Mouse (Mus musculus): ENCODE measurements at regions not wholly inside any gene's neighbourhood (a gene's known extent, or its start where the extent isn't known, plus 50 kb on each side); places are given as distances from the start of the nearest gene placed in this dataset.

GRCm38 (mm10) chr17:54483901-54484300 lies 185.1 kb upstream of the Slc5a7 start:
- DNase-seq (ENCODE audit: low spot score in 2 of 2), result no peak

GRCm38 (mm10) chr17:54439910-54440309 lies 141.1 kb upstream of the Slc5a7 start:
- no peak for DNase-seq (ENCODE audit: low spot score in 2 of 2)

DNA sequence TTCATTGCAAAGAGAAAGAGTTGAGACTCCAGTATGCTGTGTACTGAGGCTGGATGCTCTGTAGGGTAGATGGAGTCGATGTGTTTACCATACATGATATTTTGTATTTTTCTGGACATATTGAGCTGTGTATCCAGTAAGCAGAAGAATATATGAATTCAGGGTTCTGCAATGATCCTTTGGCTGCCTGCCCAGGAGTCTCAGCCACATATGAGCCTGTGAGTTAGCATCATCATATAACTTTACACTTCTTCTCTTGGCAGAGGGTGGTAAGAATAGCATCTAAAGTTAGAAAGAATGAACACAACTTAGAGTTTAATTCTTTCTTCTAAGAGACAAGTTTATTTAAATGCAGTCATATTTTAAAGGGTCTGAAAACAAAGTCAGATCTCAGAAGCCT lies 139.6 kb upstream of the Slc5a7 start:
- DNase-seq (ENCODE audit: low spot score in 2 of 2), result peak; percentile 48 to 67

- no peak for DNase-seq (ENCODE audit: low spot score in 2 of 2)
Observed at GRCm38 (mm10) chr17:54429922-54430321, 131.1 kb upstream of the Slc5a7 start.

- DNase-seq (ENCODE audit: low spot score in 2 of 2), result no peak
Observed at GRCm38 (mm10) chr17:54414260-54414659, 115.4 kb upstream of the Slc5a7 start.

GRCm38 (mm10) chr17:54396476-54396875 lies 97.6 kb upstream of the Slc5a7 start:
- no peak for DNase-seq (ENCODE audit: low spot score in 2 of 2)

- DNase-seq (ENCODE audit: low spot score in 2 of 2), result no peak
Observed at GRCm38 (mm10) chr17:54377500-54377899, 78.7 kb upstream of the Slc5a7 start.

GRCm38 (mm10) chr17:54368611-54369010 lies 69.8 kb upstream of the Slc5a7 start:
- DNase-seq (ENCODE audit: low spot score in 2 of 2), result peak; percentile 47 to 53

GRCm38 (mm10) chr17:54367948-54368347 lies 69.1 kb upstream of the Slc5a7 start:
- no peak for DNase-seq (ENCODE audit: low spot score in 2 of 2)

GRCm38 (mm10) chr17:54362991-54363390 lies 64.2 kb upstream of the Slc5a7 start:
- no peak for DNase-seq (ENCODE audit: low spot score in 2 of 2)

DNA sequence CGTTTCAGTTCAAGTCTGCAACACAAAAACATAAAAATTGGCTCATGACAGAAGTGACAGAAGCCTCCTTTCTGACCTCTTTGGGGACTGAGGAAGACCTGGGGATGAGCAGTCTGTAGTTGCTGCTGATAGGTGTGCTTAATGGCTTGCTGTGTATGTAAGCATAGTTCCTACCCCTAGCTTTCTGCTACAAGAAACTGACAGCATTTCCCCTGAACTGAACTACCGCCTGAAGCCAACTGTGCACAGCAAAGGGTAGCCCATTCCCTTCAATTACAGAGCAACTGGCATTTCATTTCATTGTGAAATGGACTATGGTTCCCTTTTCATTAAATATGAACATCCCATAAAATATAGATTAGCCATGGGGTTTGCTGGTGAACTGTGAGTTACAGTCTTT lies 54.2 kb upstream of the Slc5a7 start:
- no peak for DNase-seq (ENCODE audit: low spot score in 2 of 2)

DNA sequence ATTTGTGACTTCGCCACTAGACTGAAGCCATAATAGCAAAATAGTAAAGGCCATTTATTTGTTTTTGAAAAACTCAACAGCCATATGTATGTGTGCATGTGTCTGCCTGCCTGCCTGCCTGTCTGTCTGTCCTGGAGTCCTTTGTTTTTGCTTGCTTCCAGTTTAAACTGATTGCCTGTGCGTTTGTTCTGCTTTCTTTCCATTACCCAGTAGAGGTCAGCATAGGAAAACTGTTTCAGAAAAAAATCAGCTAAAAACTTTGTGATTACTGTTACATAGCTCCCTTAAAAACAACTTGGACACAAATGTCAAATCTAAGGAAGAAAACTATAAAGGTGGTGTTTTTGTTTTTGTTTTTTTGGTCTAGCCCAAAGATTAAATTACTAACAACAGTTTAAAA lies 52.0 kb upstream of the Slc5a7 start:
- no peak for DNase-seq (ENCODE audit: low spot score in 2 of 2)
